Mouse (Mus musculus) left cerebral cortex, postnatal 25 days (tissue): ENCODE results near the gene Pigu. TPM values are rescaled to one million over a fixed set of nuclear protein-coding genes. Genes with fewer than 3 reads are reported as not detected.

Source experiments
- DNase-seq, 2 experiments: peaks; one replicate each; pipeline ENCODE4 v3.0.0; 2022; ENCODE audit warnings: low spot score in 2 of 2, mixed read lengths in 1 of 2
- intact Hi-C: fragments of 180-260 bp; cut with DNase I; formaldehyde crosslinking; loops from one replicate; pipeline ENCODE4 v1.15.1; 2025
- total RNA-seq, 2 experiments: library from RNA; stranded (reverse); gene quantifications; 2 replicates each; pipeline ENCODE4 v1.2.3; 2021

The Pigu gene
- total RNA-seq, 2 experiments from 2014 or later: 29.1 to 29.5 TPM

- DNase-seq: no peak
- intact Hi-C loops: no loop called here
Measured at GRCm38 (mm10) chr2:155372451-155372850, 15.2 kb upstream of the Pigu start.

- intact Hi-C loops: no loop called here
- DNase-seq: peak in 1 of 2 experiments; percentile 10
Measured at GRCm38 (mm10) chr2:155369333-155369883, 12.2 kb upstream of the Pigu start.

- intact Hi-C loops: no loop called here
- DNase-seq: no peak
Measured at GRCm38 (mm10) chr2:155367635-155368284, 10.5 kb upstream of the Pigu start.

GRCm38 (mm10) chr2:155357686-155358399 lies 613 bp upstream of the Pigu start:
- DNase-seq: peak; percentile 10
- intact Hi-C loops: loop anchor here (1.0 kb wide), 1 partner anchor 23 kb away; the partner anchor contains the start of gene Trp53inp2

- intact Hi-C loops: no loop called here
- no peak for DNase-seq
Measured at GRCm38 (mm10) chr2:155354402-155354801, 2.8 kb downstream of the Pigu start.

- intact Hi-C loops: no loop called here
- no peak for DNase-seq
Measured at GRCm38 (mm10) chr2:155346670-155347069, 10.6 kb downstream of the Pigu start.

GRCm38 (mm10) chr2:155340166-155340565 lies 17.1 kb downstream of the Pigu start:
- no peak for DNase-seq
- intact Hi-C loops: no loop called here

- intact Hi-C loops: no loop called here
- no peak for DNase-seq
Measured at GRCm38 (mm10) chr2:155336254-155336653, 21.0 kb downstream of the Pigu start.

GRCm38 (mm10) chr2:155335231-155335630 lies 22.0 kb downstream of the Pigu start:
- DNase-seq: no peak
- intact Hi-C loops: no loop called here

GRCm38 (mm10) chr2:155333421-155333820 lies 23.8 kb downstream of the Pigu start:
- intact Hi-C loops: no loop called here

GRCm38 (mm10) chr2:155331351-155331750 lies 25.9 kb downstream of the Pigu start:
- DNase-seq: no peak
- intact Hi-C loops: no loop called here

More at GRCm38 (mm10) chr2:155333421-155333820, 23.8 kb downstream of the Pigu start:
- DNase-seq: no peak

- intact Hi-C loops: no loop called here
- DNase-seq: peak in 1 of 2 experiments; percentile 14
Measured at GRCm38 (mm10) chr2:155330811-155331210, 26.4 kb downstream of the Pigu start.

GRCm38 (mm10) chr2:155329707-155330106 lies 27.5 kb downstream of the Pigu start:
- intact Hi-C loops: no loop called here
- DNase-seq: no peak

GRCm38 (mm10) chr2:155328906-155329305 lies 28.3 kb downstream of the Pigu start:
- intact Hi-C loops: no loop called here
- no peak for DNase-seq

GRCm38 (mm10) chr2:155327906-155328305 lies 29.3 kb downstream of the Pigu start:
- intact Hi-C loops: no loop called here
- DNase-seq: no peak

- intact Hi-C loops: no loop called here
- no peak for DNase-seq
Measured at GRCm38 (mm10) chr2:155326001-155326400, 31.2 kb downstream of the Pigu start.

GRCm38 (mm10) chr2:155320596-155320995 lies 36.6 kb downstream of the Pigu start:
- DNase-seq: no peak
- intact Hi-C loops: no loop called here

- intact Hi-C loops: no loop called here
- no peak for DNase-seq
Measured at GRCm38 (mm10) chr2:155318618-155319017, 38.6 kb downstream of the Pigu start.

- intact Hi-C loops: no loop called here
Measured at GRCm38 (mm10) chr2:155313671-155314070, 43.6 kb downstream of the Pigu start.

GRCm38 (mm10) chr2:155308936-155309592 lies 48.2 kb downstream of the Pigu start:
- DNase-seq: peak in 1 of 2 experiments; percentile 35

More at GRCm38 (mm10) chr2:155313671-155314070, 43.6 kb downstream of the Pigu start:
- DNase-seq: no peak

More at GRCm38 (mm10) chr2:155308936-155309592, 48.2 kb downstream of the Pigu start:
- intact Hi-C loops: no loop called here
